Mouse (Mus musculus): ENCODE measurements around the gene Dnah10. TPM values are rescaled to one million over a fixed set of nuclear protein-coding genes. Genes with fewer than 3 reads are reported as not detected.
A peak's percentile ranks its signal among the peaks of the same experiment; 100 is the strongest.

The Dnah10 gene
- total RNA-seq, 1 experiment = 2.3 TPM

- Histone ChIP-seq H3K4me1 (ENCODE audit: control insufficient read depth in 2 of 2, insufficient read depth in 2 of 2, low read length in 2 of 2, poor library complexity in 1 of 2) (peaks cover 1 to 5% of the 10 kb centered on the region in 2 experiments; a peak in 1 of 4 replicates), H3K9ac (ENCODE audit: insufficient read depth, low read depth, low read length, poor library complexity, severe bottlenecking) (no peak overlapping the region), H3K36me3 (ENCODE audit: control insufficient read depth, insufficient read depth, low read length, poor library complexity, severe bottlenecking) (no peaks in the 10 kb centered on the region), H3K27ac (ENCODE audit: insufficient read depth, low read depth, low read length, poor library complexity, severe bottlenecking) (no peak overlapping the region), H3K9me3 (ENCODE audit: control insufficient read depth, insufficient read depth, low read depth, low read length) (no peaks in the 10 kb centered on the region), H3K4me3 (ENCODE audit: insufficient read depth in 1 of 2, low read depth in 1 of 2, low read length in 2 of 2, poor library complexity in 1 of 2, severe bottlenecking in 1 of 2) (no peak overlapping the region)
- no peak for DNase-seq (ENCODE audit: low read depth, low spot score)
- in situ Hi-C loops (cut with MboI; ENCODE audit: low sequenced_read_pairs in 2 of 2, unreplicated experiment in 2 of 2) = no loop called here
- no peak for TF ChIP-seq CHD2 (IDR thresholded peaks at IDR 0.05; ENCODE audit: low read depth, low read length)
- no peak for TF ChIP-seq MAFK (IDR thresholded peaks at IDR 0.05; ENCODE audit: insufficient read depth, low read depth, low read length)
- no peak for TF ChIP-seq ZNF384 (IDR thresholded peaks at IDR 0.05; ENCODE audit: low read depth, low read length)
- TF ChIP-seq ZC3H11A (IDR thresholded peaks at IDR 0.05; ENCODE audit: borderline replicate concordance, low read depth, low read length) = no peak
- no peak for TF ChIP-seq HCFC1 (IDR thresholded peaks at IDR 0.05; ENCODE audit: borderline replicate concordance, insufficient read depth, low read length)
Measured at GRCm38 (mm10) chr5:124840669-124841068, 115.8 kb downstream of the Dnah10 start.

- no peak for DNase-seq (ENCODE audit: low read depth, low spot score)
- Histone ChIP-seq H3K4me3 (ENCODE audit: insufficient read depth in 1 of 2, low read depth in 1 of 2, low read length in 2 of 2, poor library complexity in 1 of 2, severe bottlenecking in 1 of 2) (no peak overlapping the region), H3K9ac (ENCODE audit: insufficient read depth, low read depth, low read length, poor library complexity, severe bottlenecking) (no peak overlapping the region), H3K9me3 (ENCODE audit: control insufficient read depth, insufficient read depth, low read depth, low read length) (no peaks in the 10 kb centered on the region), H3K27ac (ENCODE audit: insufficient read depth, low read depth, low read length, poor library complexity, severe bottlenecking) (0 out of 2 replicates have a peak overlapping the region, but pooled peaks have one; percentile 5), H3K4me1 (ENCODE audit: control insufficient read depth in 2 of 2, insufficient read depth in 2 of 2, low read length in 2 of 2, poor library complexity in 1 of 2) (peaks cover 0 to 2% of the 10 kb centered on the region in 2 experiments; a peak in 1 of 4 replicates), H3K36me3 (ENCODE audit: control insufficient read depth, insufficient read depth, low read length, poor library complexity, severe bottlenecking) (no peaks in the 10 kb centered on the region)
- TF ChIP-seq CHD2 (IDR thresholded peaks at IDR 0.05; ENCODE audit: low read depth, low read length) (no peak), ZC3H11A (IDR thresholded peaks at IDR 0.05; ENCODE audit: borderline replicate concordance, low read depth, low read length) (no peak), ZNF384 (IDR thresholded peaks at IDR 0.05; ENCODE audit: low read depth, low read length) (no peak)
- in situ Hi-C loops (cut with MboI; ENCODE audit: low sequenced_read_pairs in 2 of 2, unreplicated experiment in 2 of 2) = no loop called here
Measured at GRCm38 (mm10) chr5:124843386-124843785, 118.5 kb downstream of the Dnah10 start.

- peaks cover 0 to 2% of the 10 kb centered on the region in 2 experiments; a peak in 1 of 4 replicates for H3K4me1 ChIP-seq (ENCODE audit: control insufficient read depth in 2 of 2, insufficient read depth in 2 of 2, low read length in 2 of 2, poor library complexity in 1 of 2)
- no peak overlapping the region for H3K4me3 ChIP-seq (ENCODE audit: insufficient read depth in 1 of 2, low read depth in 1 of 2, low read length in 2 of 2, poor library complexity in 1 of 2, severe bottlenecking in 1 of 2)
- no peak for TF ChIP-seq ZNF384 (IDR thresholded peaks at IDR 0.05; ENCODE audit: low read depth, low read length)
- TF ChIP-seq CHD2 (IDR thresholded peaks at IDR 0.05; ENCODE audit: low read depth, low read length) = no peak
- no peak for TF ChIP-seq ZC3H11A (IDR thresholded peaks at IDR 0.05; ENCODE audit: borderline replicate concordance, low read depth, low read length)
- TF ChIP-seq MAFK (IDR thresholded peaks at IDR 0.05; ENCODE audit: insufficient read depth, low read depth, low read length) = no peak
- no peak for TF ChIP-seq HCFC1 (IDR thresholded peaks at IDR 0.05; ENCODE audit: borderline replicate concordance, insufficient read depth, low read length)
- H3K9me3 ChIP-seq (ENCODE audit: control insufficient read depth, insufficient read depth, low read depth, low read length) = no peaks in the 10 kb centered on the region
- DNase-seq (ENCODE audit: low read depth, low spot score) = no peak
- H3K27ac ChIP-seq (ENCODE audit: insufficient read depth, low read depth, low read length, poor library complexity, severe bottlenecking) = no peak overlapping the region
- H3K36me3 ChIP-seq (ENCODE audit: control insufficient read depth, insufficient read depth, low read length, poor library complexity, severe bottlenecking) = no peaks in the 10 kb centered on the region
- no peak overlapping the region for H3K9ac ChIP-seq (ENCODE audit: insufficient read depth, low read depth, low read length, poor library complexity, severe bottlenecking)
- in situ Hi-C loops (cut with MboI; ENCODE audit: low sequenced_read_pairs in 2 of 2, unreplicated experiment in 2 of 2) = no loop called here
Measured at GRCm38 (mm10) chr5:124844929-124845328, 120.0 kb downstream of the Dnah10 start.

DNA sequence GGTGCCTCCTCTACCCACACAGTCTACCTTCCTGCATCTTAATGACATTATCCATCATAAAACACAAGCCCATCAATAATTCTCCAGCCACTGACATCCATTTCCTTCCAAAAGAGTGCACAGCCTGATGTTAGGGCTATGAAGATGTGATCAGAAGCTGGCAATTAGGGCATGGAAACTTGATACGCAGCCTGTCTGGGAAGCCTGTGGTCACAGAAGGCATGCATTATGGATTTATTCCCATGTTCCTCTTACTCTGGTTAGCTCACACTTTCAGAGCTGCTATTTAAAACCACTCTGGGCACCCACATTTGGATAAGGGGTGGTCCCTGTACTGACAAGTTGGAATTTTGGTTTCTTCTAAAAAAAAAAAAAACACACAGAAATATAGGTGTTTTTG is 122.1 kb downstream of the Dnah10 start:
- no peak for TF ChIP-seq MAFK (IDR thresholded peaks at IDR 0.05; ENCODE audit: insufficient read depth, low read depth, low read length)
- no peak for TF ChIP-seq HCFC1 (IDR thresholded peaks at IDR 0.05; ENCODE audit: borderline replicate concordance, insufficient read depth, low read length)
- no peak for TF ChIP-seq ZC3H11A (IDR thresholded peaks at IDR 0.05; ENCODE audit: borderline replicate concordance, low read depth, low read length)
- TF ChIP-seq CHD2 (IDR thresholded peaks at IDR 0.05; ENCODE audit: low read depth, low read length) = no peak
- TF ChIP-seq ZNF384 (IDR thresholded peaks at IDR 0.05; ENCODE audit: low read depth, low read length) = no peak
- Histone ChIP-seq H3K9me3 (ENCODE audit: control insufficient read depth, insufficient read depth, low read depth, low read length) (no peaks in the 10 kb centered on the region), H3K4me3 (ENCODE audit: insufficient read depth in 1 of 2, low read depth in 1 of 2, low read length in 2 of 2, poor library complexity in 1 of 2, severe bottlenecking in 1 of 2) (no peak overlapping the region), H3K4me1 (ENCODE audit: control insufficient read depth in 2 of 2, insufficient read depth in 2 of 2, low read length in 2 of 2, poor library complexity in 1 of 2) (peaks cover 3 to 6% of the 10 kb centered on the region in 2 experiments; a peak in 1 of 4 replicates), H3K9ac (ENCODE audit: insufficient read depth, low read depth, low read length, poor library complexity, severe bottlenecking) (no peak overlapping the region), H3K27ac (ENCODE audit: insufficient read depth, low read depth, low read length, poor library complexity, severe bottlenecking) (no peak overlapping the region), H3K36me3 (ENCODE audit: control insufficient read depth, insufficient read depth, low read length, poor library complexity, severe bottlenecking) (no peaks in the 10 kb centered on the region)
- no peak for DNase-seq (ENCODE audit: low read depth, low spot score)
- in situ Hi-C loops (cut with MboI; ENCODE audit: low sequenced_read_pairs in 2 of 2, unreplicated experiment in 2 of 2) = no loop called here

GRCm38 (mm10) chr5:124848994-124849393 is 124.1 kb downstream of the Dnah10 start:
- in situ Hi-C loops (cut with MboI; ENCODE audit: low sequenced_read_pairs in 2 of 2, unreplicated experiment in 2 of 2) = no loop called here
- TF ChIP-seq ZNF384 (IDR thresholded peaks at IDR 0.05; ENCODE audit: low read depth, low read length) (no peak), ZC3H11A (IDR thresholded peaks at IDR 0.05; ENCODE audit: borderline replicate concordance, low read depth, low read length) (no peak), HCFC1 (IDR thresholded peaks at IDR 0.05; ENCODE audit: borderline replicate concordance, insufficient read depth, low read length) (no peak), CHD2 (IDR thresholded peaks at IDR 0.05; ENCODE audit: low read depth, low read length) (no peak), MAFK (IDR thresholded peaks at IDR 0.05; ENCODE audit: insufficient read depth, low read depth, low read length) (no peak)
- Histone ChIP-seq H3K9me3 (ENCODE audit: control insufficient read depth, insufficient read depth, low read depth, low read length) (no peaks in the 10 kb centered on the region), H3K9ac (ENCODE audit: insufficient read depth, low read depth, low read length, poor library complexity, severe bottlenecking) (no peak overlapping the region), H3K27ac (ENCODE audit: insufficient read depth, low read depth, low read length, poor library complexity, severe bottlenecking) (no peak overlapping the region), H3K36me3 (ENCODE audit: control insufficient read depth, insufficient read depth, low read length, poor library complexity, severe bottlenecking) (no peaks in the 10 kb centered on the region), H3K4me3 (ENCODE audit: insufficient read depth in 1 of 2, low read depth in 1 of 2, low read length in 2 of 2, poor library complexity in 1 of 2, severe bottlenecking in 1 of 2) (no peak overlapping the region), H3K4me1 (ENCODE audit: control insufficient read depth in 2 of 2, insufficient read depth in 2 of 2, low read length in 2 of 2, poor library complexity in 1 of 2) (peaks cover 3 to 9% of the 10 kb centered on the region in 2 experiments; a peak in 1 of 4 replicates)
- no peak for DNase-seq (ENCODE audit: low read depth, low spot score)
